Mouse (Mus musculus): ENCODE results near the gene Dennd4c. TPM values are rescaled to one million over a fixed set of nuclear protein-coding genes. Genes with fewer than 3 reads are reported as not detected.
A peak's percentile ranks its signal among the peaks of the same experiment; 100 is the strongest.

The Dennd4c gene
- total RNA-seq, 2 experiments from 2014 or later = 27.5 to 28.8 TPM

- no peak overlapping the region for H3K27ac ChIP-seq
- intact Hi-C loops (cut with DNase I) = no loop called here
Measured at GRCm38 (mm10) chr4:86725175-86725574, 23.2 kb upstream of the Dennd4c start.

DNA sequence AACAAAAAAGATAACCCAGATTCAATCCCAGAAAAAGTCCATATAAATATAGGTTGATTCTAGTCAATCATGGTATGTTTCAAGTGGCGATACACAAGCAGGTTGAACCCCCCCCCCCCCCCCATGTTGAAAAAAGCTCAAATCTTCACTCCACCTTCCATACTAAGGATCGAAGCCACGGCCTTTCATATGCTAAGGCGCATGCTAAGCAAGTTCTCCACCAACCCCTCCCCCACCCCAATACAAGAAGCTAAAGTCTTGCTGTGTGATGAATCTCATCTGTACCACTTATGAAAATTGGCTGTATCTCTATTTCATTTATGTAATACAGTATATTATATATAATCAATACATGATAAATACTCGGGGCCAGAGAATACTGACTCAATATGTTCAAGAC, 22.2 kb upstream of the Dennd4c start:
- no peak for DNase-seq
- intact Hi-C loops (cut with DNase I) = no loop called here
- no peak for TF ChIP-seq CTCF (IDR thresholded peaks at IDR 0.05)
- H3K4me3 ChIP-seq = no peak overlapping the region
- no peak overlapping the region for H3K27ac ChIP-seq

More at GRCm38 (mm10) chr4:86725175-86725574, 23.2 kb upstream of the Dennd4c start:
- DNase-seq = no peak
- H3K4me3 ChIP-seq = no peak overlapping the region
- no peak for TF ChIP-seq CTCF (IDR thresholded peaks at IDR 0.05)

DNA sequence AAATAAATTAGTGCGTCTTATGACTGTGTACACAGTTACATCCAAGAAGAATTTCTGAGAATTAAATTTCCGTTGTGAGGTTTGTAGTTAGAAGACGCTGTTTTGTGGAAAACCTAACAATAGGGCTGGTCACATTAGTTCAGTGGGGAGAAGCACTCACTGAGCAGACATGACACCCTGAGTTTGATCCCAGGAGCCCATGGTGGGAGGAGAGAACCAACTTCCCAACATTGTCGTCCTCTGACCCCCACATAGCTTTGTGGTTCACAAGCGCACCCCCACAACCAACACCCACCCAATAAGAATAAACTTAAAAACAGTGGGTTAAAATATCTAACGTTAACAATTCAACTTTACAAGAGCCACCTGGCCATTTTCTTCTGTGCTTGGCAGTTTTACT, 18.5 kb upstream of the Dennd4c start:
- TF ChIP-seq CTCF (IDR thresholded peaks at IDR 0.05) = no peak
- DNase-seq = no peak
- intact Hi-C loops (cut with DNase I) = no loop called here
- Histone ChIP-seq H3K4me3 (no peak overlapping the region), H3K27ac (no peak overlapping the region)

GRCm38 (mm10) chr4:86734088-86734841, 14.1 kb upstream of the Dennd4c start:
- no peak overlapping the region for H3K27ac ChIP-seq
- intact Hi-C loops (cut with DNase I) = no loop called here

DNA sequence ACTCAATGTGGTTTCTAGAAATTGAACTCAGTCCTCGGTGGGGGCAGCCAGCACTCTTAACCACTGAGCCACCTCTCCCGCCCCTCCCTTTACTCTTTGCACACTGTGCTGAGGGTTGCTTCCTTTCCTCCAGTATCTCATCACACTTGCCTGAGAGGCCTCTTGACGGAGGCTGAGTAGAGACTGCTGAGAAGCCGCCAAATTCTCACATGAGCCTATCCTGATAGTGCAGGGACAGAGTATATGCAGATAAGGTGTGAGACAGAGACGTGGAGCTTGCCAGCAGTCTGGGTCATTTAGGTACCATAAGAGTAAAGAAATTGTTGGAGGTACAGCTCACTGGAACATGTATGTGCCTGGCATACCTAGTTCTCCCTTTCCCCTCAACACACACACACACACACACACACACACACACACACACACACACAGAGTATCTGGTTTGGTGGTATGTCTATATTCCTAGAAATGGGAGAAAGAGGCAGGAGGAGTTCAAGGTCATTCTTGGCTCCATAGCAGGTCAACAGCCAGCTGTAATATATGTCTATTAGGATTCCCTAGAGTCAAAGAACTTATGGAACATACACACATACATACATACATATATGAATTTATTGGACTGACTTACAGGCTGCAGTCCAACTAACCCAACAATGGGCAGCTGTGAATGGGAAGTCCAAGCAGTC, 8.9 kb upstream of the Dennd4c start:
- intact Hi-C loops (cut with DNase I) = no loop called here
- H3K27ac ChIP-seq = no peak overlapping the region
- no peak for TF ChIP-seq CTCF (IDR thresholded peaks at IDR 0.05)
- DNase-seq = no peak
- H3K4me3 ChIP-seq = no peak overlapping the region

More at GRCm38 (mm10) chr4:86734088-86734841, 14.1 kb upstream of the Dennd4c start:
- no peak for DNase-seq
- H3K4me3 ChIP-seq = no peak overlapping the region
- TF ChIP-seq CTCF (IDR thresholded peaks at IDR 0.05) = no peak

DNA sequence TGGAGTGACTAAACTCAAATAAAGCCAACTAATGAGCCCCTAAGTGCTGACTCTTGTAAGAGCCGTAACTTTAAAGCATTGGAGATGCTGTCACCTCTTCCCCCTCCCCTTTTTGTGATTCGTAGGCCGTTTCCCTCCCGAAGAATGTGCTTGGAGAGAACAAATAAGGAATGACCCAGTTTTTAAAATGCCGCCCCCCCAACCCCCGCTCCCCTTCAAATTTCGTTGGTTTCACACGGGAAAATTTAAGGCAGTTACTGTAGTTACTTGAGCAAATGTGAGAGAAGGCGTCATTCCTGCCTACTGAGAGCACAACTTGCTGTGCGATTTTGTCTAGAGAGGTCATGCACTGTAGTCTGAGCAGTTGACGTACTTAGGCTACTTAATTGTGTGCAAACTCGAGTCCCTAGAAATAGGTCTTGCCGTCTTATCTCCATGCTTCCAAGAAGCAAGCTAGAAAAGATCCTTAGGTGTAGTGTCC, 1.0 kb downstream of the Dennd4c start:
- intact Hi-C loops (cut with DNase I) = loop anchor here (5.0 kb wide), 2 partner anchors 92 to 108 kb away; partner anchors contain the start of gene Rps6
- H3K27ac ChIP-seq = peak overlapping the region; percentile 95
- no peak for DNase-seq
- H3K4me3 ChIP-seq = peak overlapping the region; percentile 100
- no peak for TF ChIP-seq CTCF (IDR thresholded peaks at IDR 0.05)

DNA sequence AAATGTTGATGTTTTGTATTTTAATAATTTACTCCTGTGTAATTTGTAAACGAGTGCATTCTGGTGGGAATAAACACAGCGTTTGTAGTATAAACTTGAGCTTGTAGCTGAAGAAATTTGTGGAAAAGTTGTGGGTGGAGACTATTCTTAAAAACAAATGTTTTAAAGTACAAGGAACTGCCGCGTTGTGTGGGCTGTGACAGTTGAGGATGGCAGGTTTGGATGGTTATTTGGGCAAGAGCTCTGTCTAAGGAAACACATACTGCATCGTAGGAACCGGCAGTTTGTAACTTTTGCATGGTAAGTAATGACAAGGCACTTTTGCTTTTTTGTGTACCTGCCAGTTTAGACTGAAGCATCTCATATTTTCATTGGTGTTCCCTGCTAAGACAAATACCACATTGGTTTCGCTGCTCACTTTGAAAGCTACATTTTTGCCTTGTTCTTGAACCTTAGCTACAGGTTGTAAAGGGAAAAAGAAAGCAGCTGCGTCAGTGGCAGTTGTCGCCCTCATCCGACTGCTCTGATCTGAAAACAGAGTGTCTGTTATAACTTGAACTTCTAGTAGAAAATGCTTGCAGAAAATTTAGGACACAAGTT, 2.1 kb downstream of the Dennd4c start:
- no peak for DNase-seq
- peak overlapping the region; percentile 100 for H3K4me3 ChIP-seq
- intact Hi-C loops (cut with DNase I) = loop anchor here (5.0 kb wide), 1 partner anchor 62 kb away; no protein-coding TSS in a partner anchor
- TF ChIP-seq CTCF (IDR thresholded peaks at IDR 0.05) = no peak
- H3K27ac ChIP-seq = peak overlapping the region; percentile 95

DNA sequence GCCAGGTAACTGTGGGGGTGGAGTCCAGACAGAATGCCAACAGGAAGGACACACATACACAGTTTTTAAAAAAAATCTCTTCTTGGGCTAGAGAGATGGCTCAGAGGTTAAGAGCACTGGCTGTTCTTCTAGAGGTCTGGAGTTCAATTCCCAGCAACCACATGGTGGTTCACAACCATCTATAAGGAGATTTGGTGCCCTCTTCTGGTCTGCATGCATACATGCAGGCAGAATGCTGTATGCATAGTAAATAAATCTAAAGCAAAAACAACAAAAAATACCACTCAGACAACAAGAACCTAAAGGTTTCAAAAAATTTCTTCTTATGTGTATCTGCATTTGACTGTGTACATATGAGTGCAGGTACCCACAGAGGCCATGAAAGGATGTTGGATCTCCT, 16.0 kb downstream of the Dennd4c start:
- intact Hi-C loops (cut with DNase I) = no loop called here
- peak; percentile 26; the same call in 1 of the 2 replicates for TF ChIP-seq CTCF (IDR thresholded peaks at IDR 0.05)

DNA sequence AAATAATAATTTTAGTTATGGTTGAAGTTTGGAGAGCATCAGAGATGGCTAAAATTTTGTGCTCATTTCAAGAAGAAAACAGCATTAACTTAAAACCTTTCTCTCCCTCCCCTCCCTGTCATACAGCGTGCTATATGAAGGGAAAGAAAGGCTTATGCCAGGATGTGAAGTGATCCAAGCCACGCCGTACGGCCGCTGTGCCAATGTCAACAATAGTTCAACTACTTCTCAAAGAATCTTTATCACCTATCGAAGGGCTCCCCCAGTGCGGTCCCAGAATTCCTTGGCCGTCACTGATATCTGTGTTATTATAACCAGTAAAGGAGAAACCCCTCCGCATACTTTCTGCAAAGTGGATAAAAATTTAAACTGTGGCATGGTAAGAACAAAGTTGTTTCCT, 29.2 kb downstream of the Dennd4c start:
- H3K27ac ChIP-seq = no peak overlapping the region
- DNase-seq = no peak
- intact Hi-C loops (cut with DNase I) = no loop called here
- H3K4me3 ChIP-seq = no peak overlapping the region
- no peak for TF ChIP-seq CTCF (IDR thresholded peaks at IDR 0.05)

More for the DNA sequence above, 16.0 kb downstream of the Dennd4c start:
- Histone ChIP-seq H3K27ac (no peak overlapping the region), H3K4me3 (no peak overlapping the region)
- no peak for DNase-seq

DNA sequence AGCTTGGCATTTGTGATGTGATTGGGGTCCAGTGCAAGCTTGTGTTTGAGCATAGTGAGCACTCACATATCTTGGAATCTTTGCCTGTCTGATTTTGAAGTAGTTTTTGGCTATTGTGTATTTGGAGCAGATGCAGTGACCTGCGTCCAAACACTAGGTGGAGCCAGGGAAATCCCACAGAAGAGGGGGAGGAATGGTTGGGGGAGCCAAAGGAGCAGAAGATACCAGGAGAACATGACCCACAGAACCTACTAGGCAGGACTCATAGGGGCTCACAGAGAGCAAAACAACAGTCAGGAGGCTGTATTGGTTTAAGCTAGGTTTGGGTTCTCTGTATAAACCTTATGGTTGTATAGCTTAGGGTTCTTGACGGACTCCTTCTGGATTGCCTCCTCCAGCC, 62.2 kb downstream of the Dennd4c start:
- intact Hi-C loops (cut with DNase I) = loop anchor here (5.0 kb wide), 1 partner anchor 58 kb away; no protein-coding TSS in a partner anchor
- peak; percentile 55 for TF ChIP-seq CTCF (IDR thresholded peaks at IDR 0.05)
- Histone ChIP-seq H3K4me3 (no peak overlapping the region), H3K27ac (no peak overlapping the region)
- DNase-seq = peak; percentile 25

GRCm38 (mm10) chr4:86814850-86815249, 66.5 kb downstream of the Dennd4c start:
- Histone ChIP-seq H3K4me3 (no peak overlapping the region), H3K27ac (no peak overlapping the region)
- no peak for DNase-seq
- intact Hi-C loops (cut with DNase I) = loop anchor here (5.0 kb wide), 1 partner anchor 63 kb away; no protein-coding TSS in a partner anchor
- TF ChIP-seq CTCF (IDR thresholded peaks at IDR 0.05) = no peak

GRCm38 (mm10) chr4:86823169-86823568, 74.8 kb downstream of the Dennd4c start:
- Histone ChIP-seq H3K27ac (no peak overlapping the region), H3K4me3 (no peak overlapping the region)
- peak; percentile 82 for TF ChIP-seq CTCF (IDR thresholded peaks at IDR 0.05)
- intact Hi-C loops (cut with DNase I) = loop anchor here (10.0 kb wide), 1 partner anchor 102 kb away; no protein-coding TSS in a partner anchor
- peak; percentile 55 for DNase-seq

All from gastrocnemius, adult 2 months (tissue).